Mouse (Mus musculus): ENCODE data around the gene Zfp68.
"Not testable (repeated sequence)": the region's sequence is repeated elsewhere in the genome, so short reads cannot be mapped to it uniquely, and the experiment has no call there.

Zfp68 gene

DNA sequence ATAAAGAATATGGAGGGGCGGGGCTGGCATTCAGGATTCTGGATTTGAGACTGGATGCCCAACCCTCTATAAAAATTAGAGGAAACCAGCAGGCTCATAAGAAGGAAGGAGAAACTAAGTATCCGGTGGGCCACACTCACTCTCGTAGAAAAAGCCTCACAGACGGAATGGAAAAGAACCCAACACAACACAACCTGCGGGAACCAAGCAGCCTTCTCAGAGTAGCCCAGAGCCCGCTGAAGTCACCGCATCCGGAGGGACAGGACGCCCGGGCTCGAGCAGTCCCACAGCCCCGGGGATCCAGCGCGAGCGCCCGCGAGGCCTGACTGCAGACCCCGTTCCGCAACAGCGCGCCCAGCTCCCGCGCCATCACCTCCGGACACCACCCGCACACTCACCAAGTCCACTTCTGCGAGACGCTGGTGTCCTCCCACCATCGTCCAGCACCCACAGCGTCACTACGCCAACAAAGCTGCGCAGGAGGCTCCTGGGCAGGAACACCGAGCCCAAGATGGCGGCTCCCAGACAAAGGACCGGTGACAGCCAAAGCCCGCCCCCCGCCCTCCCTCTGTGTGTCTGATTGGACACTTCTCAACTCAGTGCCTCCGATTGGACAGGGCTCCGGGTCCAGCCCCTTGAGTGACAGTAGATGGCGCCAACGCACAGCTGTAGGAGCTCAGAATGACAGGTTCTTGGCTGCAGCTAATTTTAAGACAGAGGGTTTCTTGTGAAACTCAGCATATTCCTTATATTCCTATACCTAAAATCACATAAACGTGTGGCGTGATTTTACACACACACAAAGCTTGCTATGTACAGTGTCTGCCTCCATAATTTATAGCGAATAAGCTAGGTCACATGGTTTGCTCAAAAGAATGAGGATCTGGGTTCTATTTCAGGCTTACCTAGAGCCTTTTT is at the start of gene Zfp68:
TSS of gene Zfp68 (minus strand) at position 551 of the 918 bp plus-strand sequence.
- peak; percentile 95 for DNase-seq

DNA sequence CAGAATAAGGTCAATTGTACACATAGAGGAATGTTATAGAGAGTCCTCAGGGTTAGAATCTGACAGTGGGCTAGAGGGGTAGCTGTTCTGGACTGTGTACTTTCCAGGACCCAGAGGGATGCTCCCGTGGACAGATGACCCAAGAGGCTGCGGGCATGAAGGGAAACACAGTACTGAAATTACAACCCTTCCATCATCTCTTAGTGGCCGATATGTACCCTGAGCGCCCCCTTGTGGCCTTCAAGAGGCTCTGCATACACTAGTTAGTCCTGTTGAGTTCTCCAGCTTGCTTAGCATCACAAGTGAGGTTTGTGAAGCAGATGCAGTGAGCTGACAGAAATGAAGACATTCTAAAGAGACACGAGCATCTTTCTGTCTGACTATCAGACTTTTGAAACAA is 39.4 kb upstream of the Zfp68 start:
- peak; percentile 11 for DNase-seq

- DNase-seq = peak; percentile 41
Observed at GRCm38 (mm10) chr5:138657854-138658253, 38.3 kb upstream of the Zfp68 start.

DNA sequence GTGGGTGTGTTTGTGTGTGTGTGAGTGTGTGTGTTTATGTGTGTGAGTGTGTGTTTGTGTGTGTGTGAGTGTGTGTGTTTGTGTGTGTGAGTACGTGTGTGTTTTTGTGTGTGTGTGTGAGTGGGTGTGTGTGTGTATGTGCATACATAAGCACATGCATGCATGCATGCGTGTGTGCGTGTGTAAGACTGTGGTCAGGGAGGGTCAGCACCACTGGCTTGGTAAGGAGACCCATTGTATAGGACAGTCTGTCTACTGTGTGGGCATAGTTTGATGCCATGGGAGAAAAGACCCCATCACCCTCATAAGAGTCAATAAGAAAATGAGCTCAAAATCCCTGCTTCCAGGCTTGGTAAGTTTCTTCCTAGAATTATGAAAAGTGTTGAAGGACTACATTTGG is 37.8 kb upstream of the Zfp68 start:
- DNase-seq = no peak

- DNase-seq = no peak
Observed at GRCm38 (mm10) chr5:138656477-138657156, 37.1 kb upstream of the Zfp68 start.

GRCm38 (mm10) chr5:138652911-138653310 is 33.4 kb upstream of the Zfp68 start:
- no peak for DNase-seq

- DNase-seq = no peak
Observed at GRCm38 (mm10) chr5:138641761-138642160, 22.2 kb upstream of the Zfp68 start.

DNA sequence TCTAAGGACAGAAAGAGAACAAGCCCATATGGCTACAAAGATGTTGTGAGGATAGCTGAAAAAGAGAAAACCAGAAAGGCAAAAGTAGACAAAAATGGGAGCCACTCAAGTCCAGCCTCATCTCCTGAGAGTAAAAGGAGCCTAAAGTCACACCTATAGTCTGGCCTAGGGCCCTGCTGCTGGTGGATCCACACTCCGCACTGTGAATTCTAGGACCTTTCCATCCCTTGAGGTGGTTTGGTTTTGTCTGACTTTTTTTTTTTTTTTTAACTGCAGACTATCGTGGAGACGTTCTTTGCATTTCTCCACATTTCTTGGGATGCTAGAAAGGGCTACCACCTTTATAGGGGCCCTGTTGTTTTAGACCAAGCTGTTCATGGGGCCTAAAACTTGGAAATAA is 21.5 kb upstream of the Zfp68 start:
- no peak for DNase-seq

GRCm38 (mm10) chr5:138636486-138636885 is 16.9 kb upstream of the Zfp68 start:
- DNase-seq = no peak

- no peak for DNase-seq
Observed at GRCm38 (mm10) chr5:138623478-138623875, 3.9 kb upstream of the Zfp68 start.

DNA sequence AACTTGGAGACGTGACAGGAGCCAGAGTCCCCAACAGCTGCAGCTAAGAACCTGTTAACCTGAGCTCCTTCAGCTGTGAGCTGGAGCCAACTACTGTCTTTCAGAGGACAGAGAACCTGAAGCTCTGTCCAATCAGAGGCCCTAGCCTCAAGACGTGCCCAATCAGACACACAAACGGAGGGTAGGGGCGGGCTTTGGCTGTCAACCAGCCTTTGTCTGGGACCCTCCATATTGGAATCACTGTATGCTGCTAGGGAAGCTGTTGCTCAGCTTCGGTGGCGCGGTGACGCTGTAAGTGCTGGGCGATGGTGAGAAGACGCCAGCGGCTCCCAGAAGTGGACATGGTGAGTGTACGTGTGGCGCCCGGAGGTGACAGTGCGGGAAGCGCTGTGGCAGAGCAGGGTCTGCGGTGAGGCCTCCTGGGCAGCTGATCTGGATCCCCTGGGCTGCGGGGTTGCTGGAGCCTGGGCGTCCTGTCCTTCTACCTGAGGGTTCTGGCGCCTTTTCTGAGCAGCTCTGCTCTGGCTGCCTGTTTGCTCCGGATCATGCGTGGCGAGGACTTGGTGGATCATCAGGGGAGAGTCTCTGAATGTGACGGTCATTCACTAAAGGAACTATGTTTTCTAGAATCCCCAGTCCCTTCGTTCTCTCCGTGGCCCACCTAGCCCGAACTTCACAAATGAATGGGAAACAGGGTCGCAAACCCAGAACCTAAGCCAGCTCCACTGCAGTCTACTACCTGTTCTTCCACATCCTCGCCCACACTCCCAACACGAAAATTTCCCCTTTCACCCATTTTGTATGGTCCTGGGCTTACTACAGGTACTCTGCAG is 3.3 kb upstream of the Zfp68 start, which contains the start of gene A430033K04Rik:
TSS of gene A430033K04Rik (plus strand) at position 215 of the 833 bp plus-strand sequence.
- DNase-seq = peak; percentile 96

DNA sequence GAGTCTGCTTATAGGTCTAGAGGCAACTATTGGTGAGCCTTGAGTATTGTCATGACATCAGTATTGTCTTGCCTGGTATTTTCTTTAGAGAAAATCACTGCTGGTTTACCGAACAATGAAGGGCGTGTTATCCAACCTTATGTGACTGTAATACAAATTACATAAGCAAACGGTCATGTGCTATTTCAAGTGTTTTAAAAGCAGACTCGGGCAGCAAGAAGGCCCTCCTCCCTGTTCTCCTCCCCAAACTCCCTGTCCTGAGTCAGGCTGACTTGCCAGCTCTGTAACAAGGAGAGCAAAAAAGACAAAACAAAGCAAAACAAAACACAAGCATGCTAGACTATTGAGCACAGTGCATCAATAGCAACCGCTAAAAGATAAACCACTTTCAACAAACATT is 1.3 kb upstream of the Zfp68 start:
- no peak for DNase-seq

DNA sequence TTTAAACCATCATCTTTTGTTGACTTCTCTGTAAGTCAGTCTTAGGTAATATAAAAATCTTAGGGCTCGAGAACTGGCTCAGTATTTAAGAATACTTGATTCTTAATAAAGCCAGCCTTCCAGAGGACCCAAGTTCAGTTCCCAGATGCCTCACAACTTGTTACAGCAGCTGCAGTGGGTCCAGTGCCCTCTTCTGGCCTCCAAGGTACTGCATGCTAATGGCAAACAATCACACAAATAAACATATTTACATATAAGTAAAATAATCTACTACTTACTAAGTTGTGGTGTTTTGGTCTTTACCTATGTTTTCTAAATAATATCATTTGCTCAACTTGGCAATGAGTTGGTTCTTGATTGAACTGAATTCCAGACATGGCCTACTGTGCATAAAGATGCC is 1.2 kb downstream of the Zfp68 start:
- no peak for DNase-seq

DNA sequence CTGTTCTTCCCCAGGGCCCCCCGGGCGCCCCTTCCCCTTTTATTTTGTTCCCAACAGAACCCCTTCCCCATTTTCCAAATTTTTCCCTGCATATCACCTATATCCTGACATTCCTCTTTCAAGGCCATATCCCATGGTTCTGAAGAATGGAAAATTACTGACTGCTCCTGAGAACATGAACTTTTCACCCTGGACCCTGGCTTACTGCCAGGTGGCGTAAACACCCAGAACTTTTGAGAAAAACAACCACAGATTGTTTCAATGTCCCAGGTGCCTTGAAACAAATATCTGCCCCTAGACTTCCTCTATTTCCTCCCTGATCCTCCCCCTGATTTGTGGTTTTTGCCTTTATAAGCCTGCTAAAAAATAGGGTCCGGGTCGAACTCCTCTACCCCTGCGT is 32.2 kb downstream of the Zfp68 start:
- DNase-seq = no peak

- no peak for DNase-seq
Observed at GRCm38 (mm10) chr5:138571623-138572022, 47.9 kb downstream of the Zfp68 start.

- DNase-seq = not testable (repeated sequence)
Observed at GRCm38 (mm10) chr5:138564612-138565011, 54.9 kb downstream of the Zfp68 start, which contains the start of gene 1700123K08Rik. Gene 1700123K08Rik (minus strand): TSS chr5:138564712.

Data from kidney, adult 11 months (tissue).